Mouse (Mus musculus): ENCODE data around the gene Gfral.

Gene Gfral

GRCm38 (mm10) chr9:76213557-76213956 is at the start of gene Gfral:
Gfral (minus strand) TSS chr9:76213657.
- no peak for DNase-seq (ENCODE audit: low read depth)

DNA sequence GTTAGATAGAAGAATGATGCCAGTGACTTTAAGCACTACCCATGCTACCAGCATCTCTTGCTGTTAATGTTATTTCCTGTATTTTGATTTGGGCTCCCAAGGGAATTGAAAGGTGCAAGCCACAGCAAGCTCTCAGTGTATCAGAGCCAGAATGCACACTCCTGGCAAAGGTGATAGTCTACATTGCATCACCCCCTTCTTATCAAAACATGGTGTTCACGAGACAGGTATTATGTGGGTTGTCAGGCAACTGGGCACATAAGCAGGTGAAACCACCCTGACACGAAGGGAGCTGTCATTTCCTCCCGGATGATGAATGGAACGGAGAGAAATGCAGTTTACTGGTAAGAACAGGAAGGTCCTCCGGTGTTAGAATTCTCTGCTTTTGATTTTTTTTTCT is 44.3 kb upstream of the Gfral start:
- DNase-seq (ENCODE audit: low read depth) = no peak

- DNase-seq (ENCODE audit: low read depth) = no peak
Measured at GRCm38 (mm10) chr9:76252544-76252943, 39.1 kb upstream of the Gfral start.

DNA sequence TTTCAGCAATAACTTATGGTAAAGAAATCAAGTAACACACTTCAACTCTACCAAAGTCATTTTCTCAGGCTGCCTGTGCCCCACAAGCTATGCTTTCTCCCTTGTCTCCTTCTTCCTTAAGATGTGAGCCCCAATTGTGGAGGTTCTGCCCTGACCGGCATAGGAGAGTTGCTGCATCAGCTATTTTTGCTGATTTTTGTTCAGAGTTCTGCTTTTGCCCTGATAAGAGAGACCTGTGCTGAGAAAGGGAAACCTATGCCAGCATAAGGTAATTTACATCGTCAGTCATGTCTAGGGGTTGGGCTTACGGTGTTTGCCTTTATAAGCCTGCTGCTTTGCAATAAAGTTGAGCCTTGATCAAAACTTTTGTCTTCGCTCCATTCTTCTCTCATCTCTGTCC is 38.7 kb upstream of the Gfral start:
- no peak for DNase-seq (ENCODE audit: low read depth)

GRCm38 (mm10) chr9:76242322-76242721 is 28.9 kb upstream of the Gfral start:
- no peak for DNase-seq (ENCODE audit: low read depth)

GRCm38 (mm10) chr9:76237946-76238345 is 24.5 kb upstream of the Gfral start:
- DNase-seq (ENCODE audit: low read depth) = no peak

DNA sequence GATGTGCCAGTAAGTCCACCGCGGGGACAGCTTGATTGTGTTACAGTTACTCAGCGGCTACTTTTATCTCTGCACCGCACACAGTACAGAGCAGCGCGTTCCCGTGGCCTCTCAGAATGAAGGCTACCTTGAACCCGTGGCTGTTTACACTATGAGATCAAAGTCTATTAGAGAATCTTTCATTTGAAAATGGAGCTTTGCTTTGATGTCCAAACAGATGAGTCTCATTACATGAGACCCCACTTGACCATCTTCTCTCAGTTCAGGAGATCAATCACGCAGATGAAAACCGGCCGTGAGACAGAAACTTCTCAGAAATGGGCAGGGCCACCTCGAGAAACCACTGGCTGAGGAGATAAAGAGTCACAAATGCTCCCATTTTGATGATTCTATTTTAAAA is 23.8 kb upstream of the Gfral start:
- DNase-seq (ENCODE audit: low read depth) = no peak

GRCm38 (mm10) chr9:76236626-76237025 is 23.2 kb upstream of the Gfral start:
- peak; percentile 49 for DNase-seq (ENCODE audit: low read depth)

DNA sequence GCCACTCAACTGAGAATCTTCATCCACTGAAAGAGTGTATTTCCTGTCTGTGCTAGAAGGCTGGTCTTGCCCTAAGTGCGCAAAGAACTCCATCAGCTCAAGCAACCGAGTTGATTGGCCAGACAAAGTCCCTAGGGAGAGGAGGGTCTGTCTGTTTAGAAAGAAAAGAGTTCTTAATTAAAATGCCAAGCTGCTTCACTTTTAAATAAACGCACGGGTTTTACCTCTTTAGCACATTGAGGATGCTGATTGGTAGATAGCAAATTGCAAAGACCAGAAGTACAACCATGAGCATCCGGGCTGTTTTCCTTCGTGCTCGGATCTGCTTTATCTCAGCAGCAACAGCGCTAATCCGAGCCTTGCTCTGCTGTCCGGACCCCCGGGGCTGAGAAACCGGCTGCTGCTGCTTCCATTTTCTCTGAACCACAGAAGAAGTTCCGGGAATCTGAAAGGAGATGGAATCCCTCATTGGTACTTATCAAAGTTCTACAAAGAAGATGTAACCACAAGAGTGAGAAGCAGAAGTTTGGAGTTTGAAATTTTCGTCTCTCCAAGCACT is 22.6 kb upstream of the Gfral start:
- DNase-seq (ENCODE audit: low read depth) = peak; percentile 7

GRCm38 (mm10) chr9:76234899-76235298 is 21.4 kb upstream of the Gfral start:
- no peak for DNase-seq (ENCODE audit: low read depth)

DNA sequence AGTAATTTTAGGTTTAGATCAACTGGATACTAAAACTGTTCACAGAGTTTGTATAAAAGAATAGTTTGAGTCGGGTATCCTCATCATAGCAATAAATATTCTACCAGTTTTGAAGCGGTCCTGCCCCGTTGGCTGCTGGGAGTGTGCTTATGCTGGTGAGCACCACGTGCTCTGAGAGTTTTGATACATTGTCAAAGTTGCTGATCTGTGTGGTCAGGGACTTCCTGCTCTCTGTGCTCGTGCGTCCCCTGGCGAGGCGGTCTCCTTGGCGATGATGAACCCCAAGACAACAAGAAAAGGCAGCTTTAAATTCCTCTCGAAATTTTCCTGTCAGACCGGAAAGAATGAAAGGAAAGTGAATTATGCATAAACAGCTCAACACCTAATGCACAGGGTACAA is 16.9 kb upstream of the Gfral start:
- peak; percentile 3 for DNase-seq (ENCODE audit: low read depth)

DNA sequence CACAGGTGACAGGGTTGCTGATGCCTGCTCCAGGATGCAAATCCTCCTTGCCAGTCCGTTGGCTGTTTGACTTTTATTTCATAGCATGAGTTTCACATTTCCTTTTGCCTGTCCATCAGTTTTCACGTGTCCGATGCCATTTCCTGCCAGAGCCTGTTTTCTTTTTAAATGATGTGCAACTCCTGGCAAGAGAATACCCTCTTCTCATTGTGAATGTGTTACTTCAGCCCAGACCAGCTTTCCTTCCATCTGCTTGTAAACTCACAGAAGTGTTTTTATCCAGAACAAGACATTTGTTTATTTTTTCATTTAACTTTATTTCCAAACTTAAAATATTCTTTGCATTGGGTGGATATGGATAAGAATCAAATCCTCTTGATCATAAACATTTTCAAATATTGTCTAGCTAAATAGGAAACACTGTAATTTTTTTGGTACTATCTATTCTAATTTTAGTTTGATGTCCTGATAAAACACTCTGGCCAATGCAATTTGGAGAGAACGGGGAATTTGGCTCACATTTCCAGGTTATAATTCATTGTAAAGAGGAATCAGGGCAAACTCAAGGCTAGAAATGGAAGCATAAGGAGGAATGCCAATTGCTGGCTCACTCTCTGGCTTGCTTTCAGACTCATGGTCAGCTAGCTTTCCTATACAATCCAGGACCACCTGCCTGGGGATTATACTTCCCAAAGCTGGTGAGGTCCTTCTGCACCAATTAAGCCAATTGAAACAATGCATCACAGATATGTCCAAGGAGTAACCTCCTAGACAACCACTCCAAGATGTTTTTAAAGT is 3.9 kb upstream of the Gfral start:
- no peak for DNase-seq (ENCODE audit: low read depth)

- DNase-seq (ENCODE audit: low read depth) = no peak
Measured at GRCm38 (mm10) chr9:76214678-76215077, 1.2 kb upstream of the Gfral start.

DNA sequence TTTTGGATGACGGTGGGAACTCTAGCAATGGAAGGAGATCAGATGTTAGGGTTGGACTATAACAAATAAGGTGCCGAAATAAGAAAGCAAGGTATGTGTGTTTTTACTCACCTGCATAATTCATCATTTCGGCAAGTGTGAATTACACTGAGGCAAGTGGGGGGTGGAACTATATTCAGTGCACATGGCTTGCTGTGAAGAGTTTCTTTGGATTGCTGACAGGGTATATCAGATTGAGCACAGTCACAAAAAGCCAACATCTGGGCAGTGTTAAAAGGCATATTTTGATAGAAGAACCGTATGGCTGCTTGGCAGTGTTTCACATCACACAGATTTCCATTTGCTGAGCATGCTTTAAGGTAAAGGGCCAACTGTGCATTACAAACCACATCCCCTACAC is 16.5 kb downstream of the Gfral start:
- no peak for DNase-seq (ENCODE audit: low read depth)

- no peak for DNase-seq (ENCODE audit: low read depth)
Measured at GRCm38 (mm10) chr9:76179221-76179620, 34.2 kb downstream of the Gfral start.

GRCm38 (mm10) chr9:76172686-76173295 is 40.7 kb downstream of the Gfral start:
- no peak for DNase-seq (ENCODE audit: low read depth)

- DNase-seq (ENCODE audit: low read depth) = no peak
Measured at GRCm38 (mm10) chr9:76168355-76168754, 45.1 kb downstream of the Gfral start.

GRCm38 (mm10) chr9:76162446-76162845 is 51.0 kb downstream of the Gfral start:
- DNase-seq (ENCODE audit: low read depth) = no peak

DNA sequence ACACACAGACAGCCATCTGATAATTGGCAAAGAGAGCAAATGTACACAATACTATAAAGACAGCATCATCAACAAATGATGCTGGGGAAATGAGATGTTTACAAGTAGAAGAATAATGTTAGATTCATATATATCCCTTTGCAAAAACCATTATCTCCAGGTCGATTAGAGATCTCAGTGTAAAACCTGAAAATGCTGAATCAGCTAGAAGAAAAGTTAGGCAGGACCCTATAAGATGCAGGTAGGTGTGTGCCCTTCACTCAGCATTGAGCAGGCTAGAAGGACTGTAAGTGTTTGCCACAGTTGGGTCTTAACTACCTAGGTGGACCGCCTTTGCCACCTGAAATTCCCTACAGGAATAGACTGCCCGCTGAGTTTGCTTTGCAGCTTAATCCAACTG is 67.9 kb downstream of the Gfral start:
- DNase-seq (ENCODE audit: low read depth) = no peak

- DNase-seq (ENCODE audit: low read depth) = no peak
Measured at GRCm38 (mm10) chr9:76138378-76139109, 74.9 kb downstream of the Gfral start.

DNA sequence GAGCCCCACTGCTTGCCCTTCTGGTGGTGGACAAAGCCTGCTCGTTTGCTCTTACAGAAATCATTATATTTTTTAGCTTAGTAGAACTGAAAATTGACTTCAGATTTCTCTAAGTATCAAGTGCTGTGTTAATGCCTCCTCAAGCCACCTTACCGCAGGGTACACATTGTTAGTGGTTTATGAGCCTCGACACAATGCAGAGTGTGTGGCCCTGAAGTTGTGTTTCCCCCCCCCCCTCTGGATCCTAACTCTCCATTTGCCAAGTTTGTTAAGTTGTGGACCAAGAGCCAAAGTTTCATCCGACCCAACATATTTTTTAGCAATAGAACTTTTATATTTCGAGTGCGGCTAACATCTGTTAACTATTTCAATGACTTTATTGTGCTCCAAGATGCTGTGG is 79.4 kb downstream of the Gfral start:
- no peak for DNase-seq (ENCODE audit: low read depth)

DNA sequence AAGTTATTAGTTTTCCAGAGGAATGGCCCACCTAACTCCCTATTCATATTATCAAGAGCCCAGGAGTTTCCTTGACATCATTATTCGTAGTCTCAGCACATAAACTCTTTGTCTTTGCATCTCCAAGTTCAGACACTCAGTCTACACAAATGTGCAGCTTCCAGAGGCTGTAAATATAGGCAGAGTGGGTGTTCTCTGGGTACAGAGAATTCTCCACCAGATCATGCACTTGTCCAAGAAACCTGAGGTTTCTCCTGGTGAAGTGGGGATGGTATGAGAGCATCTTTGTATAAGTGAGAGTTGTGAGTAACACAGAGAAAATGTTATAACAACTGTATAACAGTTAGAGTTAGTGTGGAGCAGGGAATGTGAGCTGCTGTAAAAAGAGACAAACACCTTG is 84.1 kb downstream of the Gfral start:
- DNase-seq (ENCODE audit: low read depth) = no peak

- DNase-seq (ENCODE audit: low read depth) = no peak
Measured at GRCm38 (mm10) chr9:76124249-76124648, 89.2 kb downstream of the Gfral start.

All from induced T-regulatory cell, adult 2 months (primary cell).